Mouse (Mus musculus) MEL (cell line): ENCODE data around the gene T2. TPM values are rescaled to one million over a fixed set of nuclear protein-coding genes. Genes with fewer than 3 reads are reported as not detected.
"Not testable (repeated sequence)": the region's sequence is repeated elsewhere in the genome, so short reads cannot be mapped to it uniquely, and the experiment has no call there.

Experiments used
- DNase-seq: peaks from one replicate; pipeline ENCODE4 v3.0.0; 2011; ENCODE audit warnings: low read depth, low spot score
- H3K27ac ChIP-seq: 2 replicates; pipeline ENCODE4 v1.5.1; 2012; ENCODE audit warnings: low read depth, mild to moderate bottlenecking, control low read depth, low read length, moderate library complexity; ENCODE audit not compliant: control insufficient read depth
- H3K27me3 ChIP-seq, 2 experiments: fragments of 150-350 bp in 1 of 2; sonication (generic) in 1 of 2; 2 replicates each; pipeline ENCODE4 v1.6.1; 2012; ENCODE audit warnings: low read length in 2 of 2, mild to moderate bottlenecking in 2 of 2, improper control_type of control experiment in 1 of 2, moderate library complexity in 1 of 2; ENCODE audit not compliant: insufficient read depth in 2 of 2, control insufficient read depth in 1 of 2
- H3K36me3 ChIP-seq, 2 experiments: 2 replicates each; pipeline ENCODE4 v1.6.1; 2012 to 2014; ENCODE audit warnings: low read length in 2 of 2, improper control_type of control experiment in 1 of 2, inconsistent platforms in 1 of 2, mild to moderate bottlenecking in 1 of 2; ENCODE audit not compliant: insufficient read depth in 2 of 2, control insufficient read depth in 1 of 2
- H3K4me1 ChIP-seq, 2 experiments: fragments of 150-350 bp in 1 of 2; sonication (generic) in 1 of 2; 2 replicates each; pipeline ENCODE4 v1.6.1; 2012; ENCODE audit warnings: low read length in 2 of 2, improper control_type of control experiment in 1 of 2, mild to moderate bottlenecking in 1 of 2; ENCODE audit not compliant: insufficient read depth in 2 of 2, control insufficient read depth in 1 of 2
- H3K4me3 ChIP-seq, 2 experiments: fragments of 150-350 bp in 1 of 2; sonication (generic) in 1 of 2; 2 replicates each; pipeline ENCODE4 v1.5.1; 2012; ENCODE audit warnings: low read depth in 2 of 2, low read length in 2 of 2, mild to moderate bottlenecking in 2 of 2, moderate library complexity in 2 of 2, control low read depth in 1 of 2, improper control_type of control experiment in 1 of 2; ENCODE audit not compliant: control insufficient read depth in 1 of 2, insufficient read depth in 1 of 2
- H3K79me2 ChIP-seq: 2 replicates; pipeline ENCODE4 v1.6.1; 2012; ENCODE audit warnings: mild to moderate bottlenecking, low read length, moderate library complexity; ENCODE audit not compliant: control insufficient read depth, poor library complexity, insufficient read depth
- H3K9ac ChIP-seq: 2 replicates; pipeline ENCODE4 v1.6.1; 2012; ENCODE audit warnings: low read depth, mild to moderate bottlenecking, control low read depth, low read length, moderate library complexity; ENCODE audit not compliant: control insufficient read depth, poor library complexity, severe bottlenecking
- H3K9me3 ChIP-seq: fragments of 150-350 bp; sonication (generic); replicated peaks from 2 replicates; pipeline ENCODE4 v1.6.1; 2012; ENCODE audit warnings: mild to moderate bottlenecking, low read length, improper control_type of control experiment, moderate library complexity; ENCODE audit not compliant: insufficient read depth
- CHD2 ChIP-seq: IDR thresholded peaks from 2 replicates; pipeline ENCODE4 v1.6.1; 2011; ENCODE audit warnings: low read length, improper control_type of control experiment
- CTCF ChIP-seq, 3 experiments: IDR thresholded peaks in 2 of 3; conservative IDR thresholded peaks in 1 of 3; 2 replicates each; pipeline ENCODE4 v1.5.1; 2011 to 2012; ENCODE audit warnings: low read length in 3 of 3, low read depth in 2 of 3, mild to moderate bottlenecking in 2 of 3, improper control_type of control experiment in 1 of 3, inconsistent platforms in 1 of 3, mixed read lengths in 1 of 3, moderate library complexity in 1 of 3; ENCODE audit not compliant: control insufficient read depth in 1 of 3, insufficient read depth in 1 of 3, poor library complexity in 1 of 3, severe bottlenecking in 1 of 3
- EP300 ChIP-seq, 2 experiments: IDR thresholded peaks; 2 replicates each; pipeline ENCODE4 v1.6.1; 2011; ENCODE audit warnings: improper control_type of control experiment in 2 of 2, low read length in 2 of 2, low read depth in 1 of 2, mild to moderate bottlenecking in 1 of 2
- MAX ChIP-seq: IDR thresholded peaks from 2 replicates; pipeline ENCODE4 v1.6.1; 2011; ENCODE audit warnings: low read length, improper control_type of control experiment
- MAZ ChIP-seq: IDR thresholded peaks from 2 replicates; pipeline ENCODE4 v1.6.1; 2012; ENCODE audit warnings: low read depth, mild to moderate bottlenecking, inconsistent platforms, low read length, improper control_type of control experiment
- MYC ChIP-seq: IDR thresholded peaks from 2 replicates; pipeline ENCODE4 v1.6.1; 2011; ENCODE audit warnings: low read depth, mild to moderate bottlenecking, low read length, improper control_type of control experiment, moderate library complexity
- POLR2AphosphoS2 ChIP-seq: IDR thresholded peaks from 2 replicates; pipeline ENCODE4 v1.6.1; 2011; ENCODE audit warnings: low read length, improper control_type of control experiment
- RAD21 ChIP-seq: IDR thresholded peaks from 2 replicates; pipeline ENCODE4 v1.6.1; 2011; ENCODE audit warnings: mild to moderate bottlenecking, low read depth, low read length, improper control_type of control experiment
- SMC3 ChIP-seq: IDR thresholded peaks from 2 replicates; pipeline ENCODE4 v1.6.1; 2011; ENCODE audit warnings: low read depth, low read length, improper control_type of control experiment
- TBP ChIP-seq: IDR thresholded peaks from 2 replicates; pipeline ENCODE4 v1.8.0; 2011; ENCODE audit warnings: low read depth, low read length, improper control_type of control experiment
- TCF12 ChIP-seq: IDR thresholded peaks from 2 replicates; pipeline ENCODE4 v1.6.1; 2014; ENCODE audit warnings: low read depth, mild to moderate bottlenecking, inconsistent platforms, low read length, improper control_type of control experiment, moderate library complexity
- USF2 ChIP-seq, 2 experiments: IDR thresholded peaks; 2 replicates each; pipeline ENCODE4 v1.6.1; 2011 to 2012; ENCODE audit warnings: improper control_type of control experiment in 2 of 2, low read length in 2 of 2, borderline replicate concordance in 1 of 2, inconsistent platforms in 1 of 2, low read depth in 1 of 2, mild to moderate bottlenecking in 1 of 2; ENCODE audit not compliant: insufficient read depth in 1 of 2
- ZC3H11A ChIP-seq: IDR thresholded peaks from 2 replicates; pipeline ENCODE4 v1.6.1; 2012; ENCODE audit warnings: low read depth, mild to moderate bottlenecking, inconsistent platforms, low read length, improper control_type of control experiment
- ZKSCAN1 ChIP-seq: IDR thresholded peaks from 2 replicates; pipeline ENCODE4 v1.6.1; 2012; ENCODE audit warnings: low read depth, mild to moderate bottlenecking, inconsistent platforms, low read length, improper control_type of control experiment, moderate library complexity
- ZMIZ1 ChIP-seq: IDR thresholded peaks from 2 replicates; pipeline ENCODE4 v1.6.1; 2012; ENCODE audit warnings: low read depth, mild to moderate bottlenecking, inconsistent platforms, low read length, improper control_type of control experiment, moderate library complexity
- ZNF384 ChIP-seq: IDR thresholded peaks from 2 replicates; pipeline ENCODE4 v1.6.1; 2012; ENCODE audit warnings: low read depth, mild to moderate bottlenecking, inconsistent platforms, low read length, improper control_type of control experiment
- polyA plus RNA-seq, 2 experiments: library from polyadenylated mRNA; stranded (reverse) in 1 of 2; unstranded in 1 of 2; fragments of >175 nt in 1 of 2; fragments of >200 nt in 1 of 2; gene quantifications; 2 replicates each; pipeline versions ENCODE4 v1.2.1 to v1.2.4; 2012; ENCODE audit warnings: low replicate concordance in 2 of 2, low read depth in 1 of 2; ENCODE audit not compliant: insufficient read length in 2 of 2, insufficient read depth in 1 of 2, missing spikeins in 1 of 2
- total RNA-seq: library from RNA; depleted of rRNA; stranded (reverse); fragments of 300-350 nt; gene quantifications from 2 replicates; pipeline ENCODE4 v1.2.3, GENCODE M21; 2012

The T2 gene
- total and polyA plus RNA-seq, 3 experiments = 0.15 TPM; not detected in 2

DNA sequence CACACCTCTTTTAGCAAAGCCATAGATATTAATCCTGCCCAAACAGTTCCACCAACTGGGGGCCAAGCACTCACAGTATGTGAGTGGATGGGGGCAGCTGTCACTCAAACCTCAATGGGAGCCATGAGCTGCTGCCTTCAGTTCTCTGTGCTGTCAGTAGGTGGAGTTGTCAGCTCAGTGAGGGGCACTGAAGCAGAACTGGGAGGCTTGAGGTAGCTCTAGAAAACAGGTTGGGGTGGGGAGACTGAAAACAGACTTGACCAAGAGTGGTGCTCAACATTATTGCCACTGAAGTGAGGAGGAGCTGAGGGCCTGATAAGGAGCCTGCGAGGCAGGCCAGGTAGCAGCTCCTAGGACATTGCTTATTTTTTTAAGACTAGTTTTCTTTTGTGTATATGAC, 39.5 kb upstream of the T2 start:
- H3K36me3 ChIP-seq = peaks cover 0 to 1% of the 10 kb centered on the region in 2 experiments; a peak in 2 of 4 replicates
- DNase-seq = peak; percentile 37

GRCm38 (mm10) chr17:8326877-8327276, 28.9 kb upstream of the T2 start:
- not testable (repeated sequence) for H3K36me3 ChIP-seq, H3K4me1 ChIP-seq, H3K27me3 ChIP-seq, DNase-seq, H3K9ac ChIP-seq, H3K9me3 ChIP-seq, H3K27ac ChIP-seq, H3K79me2 ChIP-seq, H3K4me3 ChIP-seq

More for the DNA sequence above, 39.5 kb upstream of the T2 start:
- no peaks in the 10 kb centered on the region for H3K9me3 ChIP-seq
- H3K27me3 ChIP-seq = no peaks in the 10 kb centered on the region
- peaks cover 3 to 8% of the 10 kb centered on the region in 2 experiments for H3K4me1 ChIP-seq
- TF ChIP-seq USF2 (IDR thresholded peaks at IDR 0.05; ENCODE audit: borderline replicate concordance in 1 of 2, insufficient read depth in 1 of 2, low read depth in 1 of 2, low read length in 2 of 2) = no peak
- no peak for TF ChIP-seq MAZ
- TF ChIP-seq MYC = no peak
- TF ChIP-seq ZKSCAN1 = no peak
- no peak for TF ChIP-seq ZMIZ1
- no peak for TF ChIP-seq ZNF384
- peak; percentile 13; the same call in 1 of the 2 replicates for TF ChIP-seq RAD21
- TF ChIP-seq CTCF (IDR thresholded peaks at IDR 0.05 in 2 of 3, conservative IDR thresholded peaks at IDR 0.05 in 1 of 3; ENCODE audit: control insufficient read depth in 1 of 3, insufficient read depth in 1 of 3, low read depth in 2 of 3, low read length in 3 of 3, poor library complexity in 1 of 3, severe bottlenecking in 1 of 3) = peak; percentile 28 to 43 (median 30); a peak in 3 of 6 replicates
- TF ChIP-seq MAX = no peak
- no peak for TF ChIP-seq SMC3
- no peak for TF ChIP-seq POLR2AphosphoS2
- no peak overlapping the region for H3K9ac ChIP-seq
- peaks cover 50% of the 10 kb centered on the region for H3K79me2 ChIP-seq
- no peak overlapping the region for H3K4me3 ChIP-seq
- no peak overlapping the region for H3K27ac ChIP-seq

GRCm38 (mm10) chr17:8328511-8329174, 27.1 kb upstream of the T2 start:
- no peaks in the 10 kb centered on the region for H3K4me1 ChIP-seq
- H3K4me3 ChIP-seq = no peak overlapping the region
- H3K9ac ChIP-seq = no peak overlapping the region
- peak; percentile 65 for DNase-seq
- H3K79me2 ChIP-seq = no peaks in the 10 kb centered on the region
- no peaks in the 10 kb centered on the region for H3K9me3 ChIP-seq
- H3K27me3 ChIP-seq = no peaks in the 10 kb centered on the region
- TF ChIP-seq CTCF (IDR thresholded peaks at IDR 0.05 in 2 of 3, conservative IDR thresholded peaks at IDR 0.05 in 1 of 3; ENCODE audit: control insufficient read depth in 1 of 3, insufficient read depth in 1 of 3, low read depth in 2 of 3, low read length in 3 of 3, poor library complexity in 1 of 3, severe bottlenecking in 1 of 3) (peak; percentile 67 to 81 (median 72)), CHD2 (no peak), MYC (peak; percentile 81), EP300 (IDR thresholded peaks at IDR 0.05; ENCODE audit: low read depth in 1 of 2, low read length in 2 of 2) (no peak), TCF12 (no peak), ZNF384 (no peak), MAX (peak; percentile 51; the same call in 1 of the 2 replicates), SMC3 (peak; percentile 71), TBP (no peak), ZKSCAN1 (no peak), RAD21 (peak; percentile 41), ZC3H11A (peak; percentile 10; the same call in 1 of the 2 replicates)
- H3K27ac ChIP-seq = no peak overlapping the region
- H3K36me3 ChIP-seq = no peaks in the 10 kb centered on the region; a peak in 1 of 4 replicates
